Mouse (Mus musculus) liver, embryonic 14.5 days (tissue): ENCODE measurements around the gene Tbl1xr1.

Experiments used
- CTCF ChIP-seq: IDR thresholded peaks from 2 replicates; pipeline ENCODE4 v1.5.1; 2016; ENCODE audit warnings: antibody characterized with exemption, low read depth, control low read depth
- EP300 ChIP-seq: IDR thresholded peaks from 2 replicates; pipeline ENCODE4 v1.6.1; 2016; ENCODE audit warnings: antibody characterized with exemption, low read depth

GRCm38 (mm10) chr3:22103986-22104515 is 27.6 kb downstream of the Tbl1xr1 start:
- no peak for TF ChIP-seq CTCF
- TF ChIP-seq EP300, result no peak
